Mouse (Mus musculus) hindbrain, embryonic 13.5 days (tissue): Measurements from ENCODE around the gene Fam13a. TPM values are rescaled to one million over a fixed set of nuclear protein-coding genes. Genes with fewer than 3 reads are reported as not detected.

Experiments used
- ATAC-seq: fragments of 200-750 bp; cut with Nextera tagmentation; 2 replicates; pipeline ENCODE4 v1.8.0; 2017; ENCODE audit warnings: moderate TSS enrichment; ENCODE audit not compliant: low FRiP score
- H3K27ac ChIP-seq: fragments of 300-500 bp; sonication (generic); 2 replicates; pipeline ENCODE4 v1.5.1; 2015; ENCODE audit warnings: inconsistent platforms, mild to moderate bottlenecking, moderate library complexity
- H3K27me3 ChIP-seq: fragments of 300-500 bp; sonication (generic); 2 replicates; pipeline ENCODE4 v1.6.1; 2015; ENCODE audit warnings: mild to moderate bottlenecking, inconsistent platforms
- H3K36me3 ChIP-seq: fragments of 300-500 bp; sonication (generic); 2 replicates; pipeline ENCODE4 v1.6.1; 2015; ENCODE audit warnings: mild to moderate bottlenecking, inconsistent platforms
- H3K4me1 ChIP-seq: fragments of 300-500 bp; sonication (generic); replicated peaks from 2 replicates; pipeline ENCODE4 v1.6.1; 2015; ENCODE audit warnings: inconsistent platforms
- H3K4me2 ChIP-seq: fragments of 300-500 bp; sonication (generic); 2 replicates; pipeline ENCODE4 v1.6.1; 2015; ENCODE audit warnings: inconsistent platforms, mild to moderate bottlenecking, moderate library complexity
- H3K4me3 ChIP-seq: fragments of 300-500 bp; sonication (generic); 2 replicates; pipeline ENCODE4 v1.5.1; 2015; ENCODE audit warnings: mild to moderate bottlenecking, inconsistent platforms
- H3K9ac ChIP-seq: fragments of 300-500 bp; sonication (generic); 2 replicates; pipeline ENCODE4 v1.6.1; 2015; ENCODE audit warnings: mild to moderate bottlenecking, inconsistent platforms
- H3K9me3 ChIP-seq: fragments of 300-500 bp; sonication (generic); 2 replicates; pipeline ENCODE4 v1.6.1; 2016; ENCODE audit warnings: inconsistent platforms
- WGBS: fragments of 180-500 bp; shearing (Covaris S2); methylation state at CpG from one replicate; pipeline ENCODE4 v1.1.7; 2015; 5-methylcytosine and 5-hydroxymethylcytosine counted together
- polyA plus RNA-seq: library from polyadenylated mRNA; unstranded; fragments of >200 nt; fragmentation: Nextera tagmentation; extraction: Ambion mirVana; gene quantifications from 2 replicates; pipeline ENCODE4 v1.2.1, GENCODE M21; 2015

Gene Fam13a
- polyA plus RNA-seq, 1 experiment from 2014 or later, result 8.2 TPM

- Histone ChIP-seq H3K4me2 (no peak overlapping the region), H3K9ac (no peak overlapping the region), H3K4me3 (no peak overlapping the region), H3K36me3 (peaks cover 5% of the 10 kb centered on the region; the same call in 1 of the 2 replicates), H3K4me1 (no peaks in the 10 kb centered on the region), H3K27ac (no peak overlapping the region), H3K27me3 (no peaks in the 10 kb centered on the region), H3K9me3 (no peaks in the 10 kb centered on the region)
- 93% methylated on average over 2 of the region's 2 CpGs for whole genome bisulfite sequencing
- ATAC-seq, result no peak
Observed at GRCm38 (mm10) chr6:58988706-58989105, 35.6 kb downstream of the Fam13a start.

GRCm38 (mm10) chr6:58987166-58987565 is 37.2 kb downstream of the Fam13a start:
- ATAC-seq, result no peak
- 95% methylated on average over 5 of the region's 5 CpGs for WGBS
- no peak overlapping the region for H3K9ac ChIP-seq
- H3K4me1 ChIP-seq, result no peaks in the 10 kb centered on the region
- no peak overlapping the region for H3K4me3 ChIP-seq
- H3K27me3 ChIP-seq, result no peaks in the 10 kb centered on the region
- no peak overlapping the region for H3K4me2 ChIP-seq
- H3K36me3 ChIP-seq, result peaks cover 5% of the 10 kb centered on the region; the same call in 1 of the 2 replicates
- H3K9me3 ChIP-seq, result no peaks in the 10 kb centered on the region
- H3K27ac ChIP-seq, result no peak overlapping the region

- Histone ChIP-seq H3K4me1 (no peaks in the 10 kb centered on the region), H3K4me3 (no peak overlapping the region), H3K27me3 (no peaks in the 10 kb centered on the region), H3K36me3 (peaks cover 5% of the 10 kb centered on the region; the same call in 1 of the 2 replicates), H3K9ac (no peak overlapping the region), H3K4me2 (no peak overlapping the region), H3K27ac (no peak overlapping the region), H3K9me3 (no peaks in the 10 kb centered on the region)
- 86% methylated on average over 8 of the region's 8 CpGs for WGBS
- no peak for ATAC-seq
Observed at GRCm38 (mm10) chr6:58985186-58985585, 39.2 kb downstream of the Fam13a start.

GRCm38 (mm10) chr6:58975249-58975648 is 49.1 kb downstream of the Fam13a start:
- Histone ChIP-seq H3K27ac (no peak overlapping the region), H3K4me1 (no peaks in the 10 kb centered on the region), H3K27me3 (no peaks in the 10 kb centered on the region), H3K4me2 (no peak overlapping the region), H3K36me3 (no peaks in the 10 kb centered on the region), H3K9me3 (no peaks in the 10 kb centered on the region), H3K4me3 (no peak overlapping the region), H3K9ac (no peak overlapping the region)
- ATAC-seq, result no peak
- WGBS, result 58% methylated on average over 2 of the region's 2 CpGs

- H3K27me3 ChIP-seq, result no peaks in the 10 kb centered on the region
- H3K4me1 ChIP-seq, result no peaks in the 10 kb centered on the region
- no peak overlapping the region for H3K4me3 ChIP-seq
- H3K9ac ChIP-seq, result no peak overlapping the region
- 89% methylated on average over 2 of the region's 2 CpGs for whole genome bisulfite sequencing
- no peak overlapping the region for H3K27ac ChIP-seq
- H3K4me2 ChIP-seq, result no peak overlapping the region
- no peaks in the 10 kb centered on the region for H3K9me3 ChIP-seq
- no peak for ATAC-seq
- no peaks in the 10 kb centered on the region for H3K36me3 ChIP-seq
Observed at GRCm38 (mm10) chr6:58974428-58974827, 49.9 kb downstream of the Fam13a start.

GRCm38 (mm10) chr6:58972873-58973272 is 51.5 kb downstream of the Fam13a start:
- 96% methylated on average over 1 of the region's 1 CpGs for WGBS
- Histone ChIP-seq H3K4me1 (no peaks in the 10 kb centered on the region), H3K4me2 (no peak overlapping the region), H3K36me3 (no peaks in the 10 kb centered on the region), H3K27me3 (no peaks in the 10 kb centered on the region), H3K9ac (no peak overlapping the region), H3K9me3 (no peaks in the 10 kb centered on the region), H3K4me3 (no peak overlapping the region), H3K27ac (no peak overlapping the region)
- ATAC-seq, result no peak

GRCm38 (mm10) chr6:58968272-58968671 is 56.1 kb downstream of the Fam13a start:
- no peak overlapping the region for H3K4me3 ChIP-seq
- H3K4me2 ChIP-seq, result no peak overlapping the region
- H3K27ac ChIP-seq, result no peak overlapping the region
- 85% methylated on average over 3 of the region's 3 CpGs for WGBS
- ATAC-seq, result no peak
- peaks cover 15% of the 10 kb centered on the region for H3K4me1 ChIP-seq
- H3K36me3 ChIP-seq, result no peaks in the 10 kb centered on the region
- no peaks in the 10 kb centered on the region for H3K9me3 ChIP-seq
- no peak overlapping the region for H3K9ac ChIP-seq
- H3K27me3 ChIP-seq, result no peaks in the 10 kb centered on the region

GRCm38 (mm10) chr6:58965071-58965831 is 59.1 kb downstream of the Fam13a start:
- Histone ChIP-seq H3K9ac (peak overlapping the region; percentile 24; the same call in 1 of the 2 replicates), H3K27me3 (no peaks in the 10 kb centered on the region), H3K27ac (peak overlapping the region; percentile 61), H3K4me2 (peak overlapping the region; percentile 40), H3K4me1 (peaks cover 15% of the 10 kb centered on the region), H3K4me3 (peak overlapping the region; percentile 19), H3K9me3 (no peaks in the 10 kb centered on the region), H3K36me3 (no peaks in the 10 kb centered on the region)
- 28% methylated on average over 12 of the region's 12 CpGs for WGBS
- ATAC-seq, result peak; percentile 61

- H3K36me3 ChIP-seq, result no peaks in the 10 kb centered on the region
- H3K9ac ChIP-seq, result no peak overlapping the region
- H3K4me2 ChIP-seq, result no peak overlapping the region
- no peak overlapping the region for H3K4me3 ChIP-seq
- H3K27me3 ChIP-seq, result no peaks in the 10 kb centered on the region
- H3K27ac ChIP-seq, result no peak overlapping the region
- H3K4me1 ChIP-seq, result peaks cover 15% of the 10 kb centered on the region
- ATAC-seq, result no peak
- H3K9me3 ChIP-seq, result no peaks in the 10 kb centered on the region
Observed at GRCm38 (mm10) chr6:58964565-58964964, 59.8 kb downstream of the Fam13a start.

- peaks cover 15% of the 10 kb centered on the region for H3K4me1 ChIP-seq
- WGBS, result 96% methylated on average over 2 of the region's 2 CpGs
- ATAC-seq, result no peak
Observed at GRCm38 (mm10) chr6:58964091-58964490, 60.3 kb downstream of the Fam13a start.

GRCm38 (mm10) chr6:58962691-58963090 is 61.7 kb downstream of the Fam13a start:
- Histone ChIP-seq H3K27ac (no peak overlapping the region), H3K4me1 (peaks cover 15% of the 10 kb centered on the region), H3K36me3 (no peaks in the 10 kb centered on the region), H3K9me3 (no peaks in the 10 kb centered on the region), H3K9ac (no peak overlapping the region), H3K4me3 (no peak overlapping the region), H3K27me3 (no peaks in the 10 kb centered on the region), H3K4me2 (no peak overlapping the region)
- 88% methylated on average over 5 of the region's 5 CpGs for WGBS
- ATAC-seq, result no peak

More at GRCm38 (mm10) chr6:58964091-58964490, 60.3 kb downstream of the Fam13a start:
- Histone ChIP-seq H3K27me3 (no peaks in the 10 kb centered on the region), H3K27ac (no peak overlapping the region), H3K9ac (no peak overlapping the region), H3K4me3 (no peak overlapping the region), H3K9me3 (no peaks in the 10 kb centered on the region), H3K4me2 (no peak overlapping the region), H3K36me3 (no peaks in the 10 kb centered on the region)

GRCm38 (mm10) chr6:58960523-58960922 is 63.8 kb downstream of the Fam13a start:
- H3K27ac ChIP-seq, result no peak overlapping the region
- 93% methylated on average over 2 of the region's 2 CpGs for WGBS
- peaks cover 10% of the 10 kb centered on the region for H3K4me1 ChIP-seq
- H3K9ac ChIP-seq, result no peak overlapping the region
- H3K4me3 ChIP-seq, result no peak overlapping the region
- peaks cover 9% of the 10 kb centered on the region; the same call in 1 of the 2 replicates for H3K36me3 ChIP-seq
- H3K27me3 ChIP-seq, result no peaks in the 10 kb centered on the region
- H3K4me2 ChIP-seq, result no peak overlapping the region
- ATAC-seq, result no peak
- no peaks in the 10 kb centered on the region for H3K9me3 ChIP-seq
